Mouse (Mus musculus) olfactory bulb, adult 2 months (tissue): ENCODE results near the gene Ercc2.

Source experiments
- CTCF ChIP-seq: fragments of 200-500 bp; IDR thresholded peaks from 2 replicates; pipeline ENCODE4 v1.5.1; 2012; ENCODE audit warnings: low read depth, mild to moderate bottlenecking, low read length, moderate library complexity; ENCODE audit not compliant: insufficient read depth
- POLR2A ChIP-seq: fragments of 200-500 bp; IDR thresholded peaks from 2 replicates; pipeline ENCODE4 v1.6.1; 2012; ENCODE audit warnings: mild to moderate bottlenecking, low read depth, low read length, moderate library complexity; ENCODE audit not compliant: insufficient read depth

DNA sequence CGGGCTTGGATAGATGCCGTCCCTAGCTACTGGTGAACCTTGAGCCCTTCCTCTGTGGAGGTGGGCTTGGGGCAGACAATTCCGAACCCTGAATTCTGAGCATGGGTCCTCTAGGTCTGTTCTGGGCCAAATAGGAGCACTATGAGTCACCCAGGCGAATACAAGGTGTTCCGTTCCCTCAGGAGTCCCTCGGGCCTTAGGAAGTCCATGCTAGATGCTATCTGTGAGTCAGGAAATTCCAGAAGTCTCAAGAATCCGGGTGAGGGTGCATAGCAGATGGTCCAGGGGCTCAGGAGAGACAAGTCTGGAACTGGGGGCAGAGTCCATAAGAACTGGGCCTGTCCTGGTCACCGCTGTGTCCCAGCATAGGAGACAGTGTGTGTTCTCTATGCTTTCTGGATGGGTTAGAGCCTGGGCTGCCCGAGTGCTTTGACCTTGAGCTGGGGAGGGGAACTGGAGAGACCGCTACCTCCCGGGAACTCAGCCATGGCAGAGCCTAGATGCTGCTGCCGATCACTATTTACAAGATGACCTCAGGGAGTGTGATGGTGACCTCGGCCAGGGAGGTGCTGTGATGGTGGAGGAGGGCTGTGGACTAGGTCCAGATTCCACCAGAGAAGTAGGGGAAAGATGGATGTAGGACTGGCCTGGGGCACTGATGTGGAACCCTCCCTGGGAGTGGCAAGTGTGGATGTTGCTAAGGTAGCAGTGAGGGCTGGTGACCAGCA is 32.5 kb upstream of the Ercc2 start:
- TF ChIP-seq CTCF (no peak), POLR2A (no peak)
